In the genomic region with DNA sequence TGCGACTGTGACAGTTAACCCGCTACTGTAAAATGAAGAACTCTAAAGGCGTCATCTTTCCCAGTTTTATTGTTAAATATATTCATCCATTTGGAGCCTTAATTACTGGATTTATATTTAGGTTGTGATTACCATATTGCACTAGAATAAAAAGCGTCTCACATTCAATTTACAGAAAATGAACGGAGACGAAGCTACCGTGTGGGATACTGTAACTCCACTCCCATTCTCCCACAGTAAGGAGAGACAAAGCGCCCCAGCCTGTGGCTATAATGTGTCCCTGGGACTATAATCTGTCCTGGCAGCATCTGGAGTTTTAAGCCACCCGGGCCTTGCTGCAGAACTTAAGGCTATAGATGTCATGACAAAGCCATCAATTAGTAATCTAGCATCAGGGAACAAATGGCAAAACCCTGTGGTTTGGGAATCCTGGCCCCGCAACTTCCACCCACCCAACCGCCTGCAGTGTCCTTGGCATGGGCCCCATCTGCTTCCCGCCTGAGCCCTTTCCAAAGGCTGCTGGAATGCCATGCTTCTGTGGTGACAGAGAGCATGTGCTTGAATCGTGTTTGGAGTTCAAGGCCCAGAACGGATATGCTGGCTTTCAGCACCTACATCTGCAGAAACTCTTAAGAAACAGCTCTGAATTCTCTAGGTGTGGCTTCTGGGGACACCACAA, we compare ENCODE assay signal across 9 mouse cellular contexts.
A peak's percentile ranks its signal among the peaks of the same experiment; 100 is the strongest.
DNase-seq lines count a peak whose midpoint lies in the region; ATAC-seq lines count a peak whose summit lies in the region.
"Had no signal": no experiment of that assay in that cellular context is flagged by ENCODE, and none has a peak within 500 bp of the region (broad histone marks: within the 10 kb centered on the region; RNA-seq: fewer than 3 reads in every experiment).

No protein-coding gene starts in this region.

- H3K27ac ChIP-seq in midbrain, embryonic 13.5 days = no peak overlapping the region
- no peak overlapping the region for H3K27ac ChIP-seq in midbrain, embryonic 11.5 days (ENCODE audit: low read depth, low read length)
- H3K27ac ChIP-seq in heart, embryonic 13.5 days (replicated peaks) = peak overlapping the region; percentile 70
- peak overlapping the region; percentile 7; the same call in 1 of the 2 replicates for H3K27ac ChIP-seq in limb, embryonic 15.5 days
- H3K27ac ChIP-seq: limb, embryonic 12.5 days had no signal

- H3K27me3 ChIP-seq in midbrain, embryonic 13.5 days = no peaks in the 10 kb centered on the region
- no peaks in the 10 kb centered on the region for H3K27me3 ChIP-seq in midbrain, embryonic 11.5 days (ENCODE audit: control insufficient read depth, insufficient read depth, low read length)
- H3K27me3 ChIP-seq in heart, embryonic 13.5 days (replicated peaks) = no peaks in the 10 kb centered on the region
- no peaks in the 10 kb centered on the region for H3K27me3 ChIP-seq in limb, embryonic 15.5 days
- H3K27me3 ChIP-seq: limb, embryonic 12.5 days had no signal

- H3K4me1 ChIP-seq in midbrain, embryonic 13.5 days (replicated peaks) = peaks cover 29% of the 10 kb centered on the region
- peaks cover 6% of the 10 kb centered on the region for H3K4me1 ChIP-seq in midbrain, embryonic 11.5 days (ENCODE audit: control insufficient read depth, insufficient read depth, low read length)
- H3K4me1 ChIP-seq in heart, embryonic 13.5 days = peaks cover 97% of the 10 kb centered on the region
- peaks cover 26% of the 10 kb centered on the region for H3K4me1 ChIP-seq in limb, embryonic 15.5 days

- no peak overlapping the region for H3K4me3 ChIP-seq in midbrain, embryonic 13.5 days (replicated peaks)
- no peak overlapping the region for H3K4me3 ChIP-seq in midbrain, embryonic 11.5 days (ENCODE audit: low read depth, low read length)
- no peak overlapping the region for H3K4me3 ChIP-seq in heart, embryonic 13.5 days
- no peak overlapping the region for H3K4me3 ChIP-seq in limb, embryonic 15.5 days
- H3K4me3 ChIP-seq: limb, embryonic 12.5 days had no signal

- peak; percentile 60 to 78 for DNase-seq in adrenal gland, adult (ENCODE audit: inconsistent age in 2 of 2, low spot score in 1 of 2)
- no peak for DNase-seq in adrenal gland, postnatal 4 days (ENCODE audit: low spot score in 2 of 2)
- no peak for DNase-seq in midbrain, embryonic 11.5 days (ENCODE audit: low spot score, missing footprints)
- no peak for DNase-seq in thymus, postnatal 0 days (ENCODE audit: low spot score)
- DNase-seq in ovary, adult 18-20 months (ENCODE audit: low spot score) = no peak

- H3K4me2 ChIP-seq in midbrain, embryonic 13.5 days (replicated peaks) = no peak overlapping the region
- H3K4me2 ChIP-seq in midbrain, embryonic 11.5 days = no peak overlapping the region
- no peak overlapping the region for H3K4me2 ChIP-seq in heart, embryonic 13.5 days
- no peak overlapping the region for H3K4me2 ChIP-seq in limb, embryonic 15.5 days
- H3K4me2 ChIP-seq: limb, embryonic 12.5 days had no signal

- H3K9ac ChIP-seq in midbrain, embryonic 13.5 days (replicated peaks) = no peak overlapping the region
- no peak overlapping the region for H3K9ac ChIP-seq in midbrain, embryonic 11.5 days (ENCODE audit: low read length)
- no peak overlapping the region for H3K9ac ChIP-seq in heart, embryonic 13.5 days
- H3K9ac ChIP-seq in limb, embryonic 15.5 days = no peak overlapping the region
- H3K9ac ChIP-seq: limb, embryonic 12.5 days had no signal

- peak; percentile 60; the same call in 1 of the 2 replicates for ATAC-seq in midbrain, embryonic 13.5 days
- no peak for ATAC-seq in midbrain, embryonic 11.5 days (ENCODE audit: low FRiP score)
- ATAC-seq in heart, embryonic 13.5 days (ENCODE audit: extremely low read depth, insufficient number of reproducible peaks, low FRiP score, low TSS enrichment) = no peak
- no peak for ATAC-seq in limb, embryonic 15.5 days (ENCODE audit: insufficient number of reproducible peaks, low FRiP score, low TSS enrichment, low read depth)

- no peaks in the 10 kb centered on the region for H3K36me3 ChIP-seq in midbrain, embryonic 13.5 days
- no peaks in the 10 kb centered on the region for H3K36me3 ChIP-seq in midbrain, embryonic 11.5 days (ENCODE audit: control insufficient read depth, insufficient read depth, low read length)
- H3K36me3 ChIP-seq in heart, embryonic 13.5 days = no peaks in the 10 kb centered on the region
- H3K36me3 ChIP-seq in limb, embryonic 15.5 days = no peaks in the 10 kb centered on the region
- H3K36me3 ChIP-seq: limb, embryonic 12.5 days had no signal

- 68% methylated on average over 14 of the region's 14 CpGs for WGBS in midbrain, embryonic 13.5 days
- WGBS in midbrain, embryonic 11.5 days = 83% methylated on average over 14 of the region's 14 CpGs
- WGBS in heart, embryonic 13.5 days = 63% methylated on average over 14 of the region's 14 CpGs
- 76% methylated on average over 14 of the region's 14 CpGs for WGBS in limb, embryonic 15.5 days

- H3K9me3 ChIP-seq in midbrain, embryonic 13.5 days = no peaks in the 10 kb centered on the region
- H3K9me3 ChIP-seq in midbrain, embryonic 11.5 days (ENCODE audit: control insufficient read depth, low read length) = no peaks in the 10 kb centered on the region
- H3K9me3 ChIP-seq in heart, embryonic 13.5 days = no peaks in the 10 kb centered on the region
- H3K9me3 ChIP-seq in limb, embryonic 15.5 days = no peaks in the 10 kb centered on the region
- H3K9me3 ChIP-seq: limb, embryonic 12.5 days had no signal

Comparison
In these comparisons a context has a peak if more than half of its experiments do, and no peak if none do; other contexts are left out.
1. DNase-seq: peak in adrenal gland, adult (2 of 2); none in adrenal gland, postnatal 4 days (0 of 2), midbrain, embryonic 11.5 days (single experiment), thymus, postnatal 0 days (single experiment) and ovary, adult 18-20 months (single experiment).
2. H3K27ac ChIP-seq: peak in heart, embryonic 13.5 days (single experiment) and limb, embryonic 15.5 days (single experiment); none in midbrain, embryonic 13.5 days (single experiment) and midbrain, embryonic 11.5 days (single experiment).